Mouse (Mus musculus): Measurements from ENCODE around the gene Mt2.

The Mt2 gene

GRCm38 (mm10) chr8:94199202-94199869, 26.9 kb downstream of the Mt2 start:
- DNase-seq (ENCODE audit: low spot score) = peak; percentile 48

GRCm38 (mm10) chr8:94204043-94204442, 31.6 kb downstream of the Mt2 start:
- DNase-seq (ENCODE audit: low spot score) = no peak

- no peak for DNase-seq (ENCODE audit: low spot score)
These were observed 33.3 kb downstream of the Mt2 start for GRCm38 (mm10) chr8:94205736-94206135.

- no peak for DNase-seq (ENCODE audit: low spot score)
These were observed 33.8 kb downstream of the Mt2 start for GRCm38 (mm10) chr8:94206256-94206655.

GRCm38 (mm10) chr8:94207491-94207890, 35.0 kb downstream of the Mt2 start:
- no peak for DNase-seq (ENCODE audit: low spot score)

GRCm38 (mm10) chr8:94209639-94210038, 37.2 kb downstream of the Mt2 start:
- DNase-seq (ENCODE audit: low spot score) = no peak

GRCm38 (mm10) chr8:94210225-94210624, 37.8 kb downstream of the Mt2 start:
- DNase-seq (ENCODE audit: low spot score) = no peak

- no peak for DNase-seq (ENCODE audit: low spot score)
These were observed 41.4 kb downstream of the Mt2 start for GRCm38 (mm10) chr8:94213819-94214218.

GRCm38 (mm10) chr8:94214252-94215173, 42.0 kb downstream of the Mt2 start, which contains the start of gene Nup93:
Gene Nup93, plus strand, starts transcription at chr8:94214564.
- peak; percentile 90 for DNase-seq (ENCODE audit: low spot score)
